Mouse (Mus musculus): ENCODE measurements around the gene Smpdl3b. TPM values are rescaled to one million over a fixed set of nuclear protein-coding genes. Genes with fewer than 3 reads are reported as not detected.
A peak's percentile ranks its signal among the peaks of the same experiment; 100 is the strongest.
"Not testable (repeated sequence)": the region's sequence is repeated elsewhere in the genome, so short reads cannot be mapped to it uniquely, and the experiment has no call there.

The Smpdl3b gene
- total and polyA plus RNA-seq, 2 experiments from 2014 or later = 0.11 to 1.7 TPM

- ATAC-seq (ENCODE audit: insufficient read depth, low read depth) = no peak
- no peak overlapping the region for H3K9ac ChIP-seq (replicated peaks; ENCODE audit: low read depth, low read length)
Observed at GRCm38 (mm10) chr4:132803876-132804275, 46.8 kb upstream of the Smpdl3b start.

GRCm38 (mm10) chr4:132803212-132803611 is 46.2 kb upstream of the Smpdl3b start:
- H3K36me3 ChIP-seq (replicated peaks; ENCODE audit: control insufficient read depth, insufficient read depth, low read length) = no peaks in the 10 kb centered on the region
- ATAC-seq (ENCODE audit: insufficient read depth, low read depth) = no peak
- H3K4me2 ChIP-seq (ENCODE audit: low read depth, low read length) = no peak overlapping the region
- no peak overlapping the region for H3K27ac ChIP-seq (ENCODE audit: low read depth)
- no peak for TF ChIP-seq EP300 (IDR thresholded peaks at IDR 0.05; ENCODE audit: low read depth)
- no peak for TF ChIP-seq CTCF (IDR thresholded peaks at IDR 0.05; ENCODE audit: low read depth)
- H3K4me1 ChIP-seq (ENCODE audit: control insufficient read depth, insufficient read depth) = no peaks in the 10 kb centered on the region
- no peaks in the 10 kb centered on the region for H3K9me3 ChIP-seq (replicated peaks; ENCODE audit: control insufficient read depth, low read length)
- no peaks in the 10 kb centered on the region for H3K27me3 ChIP-seq (ENCODE audit: control insufficient read depth, insufficient read depth, low read length)
- no peak overlapping the region for H3K4me3 ChIP-seq (ENCODE audit: low read depth, low read length)
- WGBS = 83% methylated on average over 5 of the region's 5 CpGs
- DNase-seq (ENCODE audit: low spot score) = no peak
- H3K9ac ChIP-seq (replicated peaks; ENCODE audit: low read depth, low read length) = no peak overlapping the region

More at GRCm38 (mm10) chr4:132803876-132804275, 46.8 kb upstream of the Smpdl3b start:
- H3K27me3 ChIP-seq (ENCODE audit: control insufficient read depth, insufficient read depth, low read length) = no peaks in the 10 kb centered on the region
- WGBS = 93% methylated on average over 7 of the region's 7 CpGs
- DNase-seq (ENCODE audit: low spot score) = no peak
- H3K36me3 ChIP-seq (replicated peaks; ENCODE audit: control insufficient read depth, insufficient read depth, low read length) = no peaks in the 10 kb centered on the region
- H3K27ac ChIP-seq (ENCODE audit: low read depth) = no peak overlapping the region
- H3K4me2 ChIP-seq (ENCODE audit: low read depth, low read length) = no peak overlapping the region
- TF ChIP-seq CTCF (IDR thresholded peaks at IDR 0.05; ENCODE audit: low read depth) = no peak
- TF ChIP-seq EP300 (IDR thresholded peaks at IDR 0.05; ENCODE audit: low read depth) = no peak
- H3K4me3 ChIP-seq (ENCODE audit: low read depth, low read length) = no peak overlapping the region
- H3K9me3 ChIP-seq (replicated peaks; ENCODE audit: control insufficient read depth, low read length) = no peaks in the 10 kb centered on the region
- H3K4me1 ChIP-seq (ENCODE audit: control insufficient read depth, insufficient read depth) = no peaks in the 10 kb centered on the region; the same call in 1 of the 2 replicates

GRCm38 (mm10) chr4:132802171-132802637 is 45.2 kb upstream of the Smpdl3b start:
- H3K27ac ChIP-seq (ENCODE audit: low read depth) = peak overlapping the region; percentile 71
- H3K36me3 ChIP-seq (replicated peaks; ENCODE audit: control insufficient read depth, insufficient read depth, low read length) = no peaks in the 10 kb centered on the region
- WGBS = 55% methylated on average over 16 of the region's 16 CpGs
- no peaks in the 10 kb centered on the region for H3K27me3 ChIP-seq (ENCODE audit: control insufficient read depth, insufficient read depth, low read length)
- H3K9ac ChIP-seq (replicated peaks; ENCODE audit: low read depth, low read length) = no peak overlapping the region
- H3K4me3 ChIP-seq (ENCODE audit: low read depth, low read length) = no peak overlapping the region
- peak overlapping the region; percentile 36; the same call in 1 of the 2 replicates for H3K4me2 ChIP-seq (ENCODE audit: low read depth, low read length)
- ATAC-seq (ENCODE audit: insufficient read depth, low read depth) (peak; percentile 63), DNase-seq (ENCODE audit: low spot score) (no peak)
- no peaks in the 10 kb centered on the region for H3K4me1 ChIP-seq (ENCODE audit: control insufficient read depth, insufficient read depth)
- TF ChIP-seq EP300 (IDR thresholded peaks at IDR 0.05; ENCODE audit: low read depth) (no peak), CTCF (IDR thresholded peaks at IDR 0.05; ENCODE audit: low read depth) (no peak)
- H3K9me3 ChIP-seq (replicated peaks; ENCODE audit: control insufficient read depth, low read length) = no peaks in the 10 kb centered on the region

GRCm38 (mm10) chr4:132801176-132802077 is 44.4 kb upstream of the Smpdl3b start:
- H3K27ac ChIP-seq (ENCODE audit: low read depth) = peak overlapping the region; percentile 71
- H3K4me1 ChIP-seq (ENCODE audit: control insufficient read depth, insufficient read depth) = no peaks in the 10 kb centered on the region
- WGBS = 86% methylated on average over 18 of the region's 18 CpGs
- no peaks in the 10 kb centered on the region for H3K36me3 ChIP-seq (replicated peaks; ENCODE audit: control insufficient read depth, insufficient read depth, low read length)
- no peak overlapping the region for H3K4me2 ChIP-seq (ENCODE audit: low read depth, low read length)
- ATAC-seq (ENCODE audit: insufficient read depth, low read depth) (no peak), DNase-seq (ENCODE audit: low spot score) (no peak)
- no peak overlapping the region for H3K4me3 ChIP-seq (ENCODE audit: low read depth, low read length)
- no peaks in the 10 kb centered on the region for H3K9me3 ChIP-seq (replicated peaks; ENCODE audit: control insufficient read depth, low read length)
- H3K27me3 ChIP-seq (ENCODE audit: control insufficient read depth, insufficient read depth, low read length) = no peaks in the 10 kb centered on the region
- TF ChIP-seq EP300 (IDR thresholded peaks at IDR 0.05; ENCODE audit: low read depth) (no peak), CTCF (IDR thresholded peaks at IDR 0.05; ENCODE audit: low read depth) (no peak)
- H3K9ac ChIP-seq (replicated peaks; ENCODE audit: low read depth, low read length) = no peak overlapping the region

GRCm38 (mm10) chr4:132799845-132800244 is 42.8 kb upstream of the Smpdl3b start:
- no peak for DNase-seq (ENCODE audit: low spot score)
- Histone ChIP-seq H3K4me3 (ENCODE audit: low read depth, low read length) (no peak overlapping the region), H3K9me3 (replicated peaks; ENCODE audit: control insufficient read depth, low read length) (no peaks in the 10 kb centered on the region), H3K36me3 (replicated peaks; ENCODE audit: control insufficient read depth, insufficient read depth, low read length) (no peaks in the 10 kb centered on the region), H3K27me3 (ENCODE audit: control insufficient read depth, insufficient read depth, low read length) (peaks cover 5% of the 10 kb centered on the region; the same call in 1 of the 2 replicates), H3K4me2 (ENCODE audit: low read depth, low read length) (no peak overlapping the region), H3K27ac (ENCODE audit: low read depth) (no peak overlapping the region), H3K4me1 (ENCODE audit: control insufficient read depth, insufficient read depth) (no peaks in the 10 kb centered on the region), H3K9ac (replicated peaks; ENCODE audit: low read depth, low read length) (no peak overlapping the region)
- 76% methylated on average over 4 of the region's 4 CpGs for whole genome bisulfite sequencing
- no peak for ATAC-seq (ENCODE audit: insufficient read depth, low read depth)
- TF ChIP-seq EP300 (IDR thresholded peaks at IDR 0.05; ENCODE audit: low read depth) (no peak), CTCF (IDR thresholded peaks at IDR 0.05; ENCODE audit: low read depth) (no peak)

GRCm38 (mm10) chr4:132798666-132799065 is 41.6 kb upstream of the Smpdl3b start:
- 80% methylated on average over 3 of the region's 3 CpGs for WGBS
- not testable (repeated sequence) for H3K4me3 ChIP-seq (ENCODE audit: low read depth, low read length); ATAC-seq (ENCODE audit: insufficient read depth, low read depth)

More at GRCm38 (mm10) chr4:132798666-132799065, 41.6 kb upstream of the Smpdl3b start:
- DNase-seq (ENCODE audit: low spot score); H3K9me3 ChIP-seq (replicated peaks; ENCODE audit: control insufficient read depth, low read length); H3K36me3 ChIP-seq (replicated peaks; ENCODE audit: control insufficient read depth, insufficient read depth, low read length); H3K4me2 ChIP-seq (ENCODE audit: low read depth, low read length); H3K9ac ChIP-seq (replicated peaks; ENCODE audit: low read depth, low read length); H3K27me3 ChIP-seq (ENCODE audit: control insufficient read depth, insufficient read depth, low read length); H3K4me1 ChIP-seq (ENCODE audit: control insufficient read depth, insufficient read depth); H3K27ac ChIP-seq (ENCODE audit: low read depth): not testable (repeated sequence)

All from heart, postnatal 0 days (tissue).